24 mouse cellular contexts compared by ENCODE assay signal in genomic region chr10:96171546-96171945, GRCm38 (mm10). TPM values are rescaled to one million over a fixed set of nuclear protein-coding genes. Genes with fewer than 3 reads are reported as not detected.
DNase-seq lines count a peak whose midpoint lies in the region.
"Had no signal": no experiment of that assay in that cellular context is flagged by ENCODE, and none has a peak within 500 bp of the region (broad histone marks: within the 10 kb centered on the region; RNA-seq: fewer than 3 reads in every experiment).

No protein-coding gene starts in this region.

- H3K9me3 ChIP-seq in hindbrain, embryonic 10.5 days: no peaks in the 10 kb centered on the region
- H3K9me3 ChIP-seq: embryonic facial prominence, embryonic 12.5 days; heart, embryonic 15.5 days; hindbrain, embryonic 15.5 days; lung, embryonic 15.5 days; neural tube, embryonic 13.5 days; stomach, embryonic 15.5 days had no signal

- no peaks in the 10 kb centered on the region for H3K4me1 ChIP-seq in hindbrain, embryonic 10.5 days (replicated peaks)
- H3K4me1 ChIP-seq: embryonic facial prominence, embryonic 12.5 days; heart, embryonic 15.5 days; hindbrain, embryonic 15.5 days; lung, embryonic 15.5 days; neural tube, embryonic 13.5 days; stomach, embryonic 15.5 days had no signal

- intact Hi-C loops in gastrocnemius, postnatal 14 days (cut with DNase I; ENCODE audit: low total_unique reads): no loop called here

- no peak overlapping the region for H3K4me3 ChIP-seq in hindbrain, embryonic 10.5 days
- H3K4me3 ChIP-seq: embryonic facial prominence, embryonic 12.5 days; heart, embryonic 15.5 days; hindbrain, embryonic 15.5 days; lung, embryonic 15.5 days; neural tube, embryonic 13.5 days; stomach, embryonic 15.5 days had no signal

- no peaks in the 10 kb centered on the region for H3K27me3 ChIP-seq in hindbrain, embryonic 10.5 days (ENCODE audit: insufficient read depth, poor library complexity, severe bottlenecking)
- H3K27me3 ChIP-seq: embryonic facial prominence, embryonic 12.5 days; heart, embryonic 15.5 days; hindbrain, embryonic 15.5 days; lung, embryonic 15.5 days; neural tube, embryonic 13.5 days; stomach, embryonic 15.5 days had no signal

- H3K36me3 ChIP-seq in hindbrain, embryonic 10.5 days: no peaks in the 10 kb centered on the region
- H3K36me3 ChIP-seq: embryonic facial prominence, embryonic 12.5 days; heart, embryonic 15.5 days; hindbrain, embryonic 15.5 days; lung, embryonic 15.5 days; neural tube, embryonic 13.5 days; stomach, embryonic 15.5 days had no signal

- no peak overlapping the region for H3K27ac ChIP-seq in hindbrain, embryonic 10.5 days
- H3K27ac ChIP-seq: embryonic facial prominence, embryonic 12.5 days; heart, embryonic 15.5 days; hindbrain, embryonic 15.5 days; lung, embryonic 15.5 days; neural tube, embryonic 13.5 days; stomach, embryonic 15.5 days had no signal

- peak; percentile 26 to 31 for DNase-seq in adrenal gland, postnatal 36 days
- no peak for DNase-seq in adrenal gland, adult 2 months
- peak; percentile 12 for DNase-seq in ovary, postnatal 36 days (ENCODE audit: low spot score)
- DNase-seq in ovary, postnatal 10 days (ENCODE audit: low spot score): no peak
- DNase-seq in gastrocnemius, postnatal 14 days: peak; percentile 31
- no peak for DNase-seq in hindbrain, embryonic 10.5 days (ENCODE audit: low spot score)
- no peak for DNase-seq in kidney, adult 8-10 months
- no peak for DNase-seq in ovary, postnatal 14 days (ENCODE audit: low spot score)
- DNase-seq: kidney, adult 11 months; kidney, postnatal 25 days; liver; retina, postnatal 1 day; spleen, adult 18-20 months had no signal

RNA-seq across cellular contexts. Expression of gene Gm5426, which starts 35.1 kb away (rescaled TPM):
- not detected for total RNA-seq in adrenal gland, postnatal 36 days (2021)
- not detected for total RNA-seq in adrenal gland, adult 2 months (2021)
- polyA plus RNA-seq in adrenal gland, adult 2 months (2012; rRNA removed): not detected in 2 replicates
- not detected for total RNA-seq in gastrocnemius, postnatal 14 days (2021)
- not detected in 2 replicates for polyA plus RNA-seq in hindbrain, embryonic 10.5 days (2016; fragmentation: Nextera tagmentation; extraction: Ambion mirVana)
- total RNA-seq: heart, adult 18-20 months; layer of hippocampus, postnatal 10 days; left cerebral cortex, postnatal 10 days had no signal
- polyA plus RNA-seq: embryonic facial prominence, embryonic 12.5 days; heart, embryonic 15.5 days; hindbrain, embryonic 15.5 days; lung, embryonic 15.5 days; neural tube, embryonic 13.5 days; Patski; stomach, embryonic 15.5 days; thymus, postnatal 0 days had no signal

Comparison
In these comparisons a context has a peak if more than half of its experiments do, and no peak if none do; other contexts are left out.
1. DNase-seq: peak in adrenal gland, postnatal 36 days (2 of 2), ovary, postnatal 36 days (single experiment) and gastrocnemius, postnatal 14 days (single experiment); none in adrenal gland, adult 2 months (single experiment), ovary, postnatal 10 days (single experiment), hindbrain, embryonic 10.5 days (single experiment), kidney, adult 8-10 months (0 of 2) and ovary, postnatal 14 days (single experiment).